Mouse (Mus musculus): ENCODE measurements around the gene Epb41l4b. TPM values are rescaled to one million over a fixed set of nuclear protein-coding genes. Genes with fewer than 3 reads are reported as not detected.

Epb41l4b gene
- total RNA-seq, 2 experiments from 2014 or later, result 2.1 to 2.4 TPM

GRCm38 (mm10) chr4:57116278-57116677 is 27.0 kb downstream of the Epb41l4b start:
- DNase-seq (ENCODE audit: low spot score in 2 of 2), result no peak

GRCm38 (mm10) chr4:57114617-57115592 is 28.3 kb downstream of the Epb41l4b start:
- DNase-seq (ENCODE audit: low spot score in 2 of 2), result no peak

- no peak for DNase-seq (ENCODE audit: low spot score in 2 of 2)
Measured at GRCm38 (mm10) chr4:57113472-57114216, 29.6 kb downstream of the Epb41l4b start.

- no peak for DNase-seq (ENCODE audit: low spot score in 2 of 2)
Measured at GRCm38 (mm10) chr4:57111992-57112540, 31.2 kb downstream of the Epb41l4b start.

GRCm38 (mm10) chr4:57111411-57111810 is 31.8 kb downstream of the Epb41l4b start:
- DNase-seq (ENCODE audit: low spot score in 2 of 2), result no peak

- no peak for DNase-seq (ENCODE audit: low spot score in 2 of 2)
Measured at GRCm38 (mm10) chr4:57109543-57109942, 33.7 kb downstream of the Epb41l4b start.

- no peak for DNase-seq (ENCODE audit: low spot score in 2 of 2)
Measured at GRCm38 (mm10) chr4:57105339-57105738, 37.9 kb downstream of the Epb41l4b start.

- no peak for DNase-seq (ENCODE audit: low spot score in 2 of 2)
Measured at GRCm38 (mm10) chr4:57103830-57104229, 39.4 kb downstream of the Epb41l4b start.

- DNase-seq (ENCODE audit: low spot score in 2 of 2), result no peak
Measured at GRCm38 (mm10) chr4:57101095-57101494, 42.1 kb downstream of the Epb41l4b start.

- DNase-seq (ENCODE audit: low spot score in 2 of 2), result no peak
Measured at GRCm38 (mm10) chr4:57097411-57097810, 45.8 kb downstream of the Epb41l4b start.

- no peak for DNase-seq (ENCODE audit: low spot score in 2 of 2)
Measured at GRCm38 (mm10) chr4:57095569-57095968, 47.7 kb downstream of the Epb41l4b start.

- DNase-seq (ENCODE audit: low spot score in 2 of 2), result no peak
Measured at GRCm38 (mm10) chr4:57091363-57091762, 51.9 kb downstream of the Epb41l4b start.

- DNase-seq (ENCODE audit: low spot score in 2 of 2), result no peak
Measured at GRCm38 (mm10) chr4:57088301-57088700, 54.9 kb downstream of the Epb41l4b start.

GRCm38 (mm10) chr4:57085750-57086400 is 57.4 kb downstream of the Epb41l4b start:
- no peak for DNase-seq (ENCODE audit: low spot score in 2 of 2)

- DNase-seq (ENCODE audit: low spot score in 2 of 2), result no peak
Measured at GRCm38 (mm10) chr4:57083653-57084052, 59.6 kb downstream of the Epb41l4b start.

GRCm38 (mm10) chr4:57082775-57083428 is 60.3 kb downstream of the Epb41l4b start:
- no peak for DNase-seq (ENCODE audit: low spot score in 2 of 2)

- DNase-seq (ENCODE audit: low spot score in 2 of 2), result no peak
Measured at GRCm38 (mm10) chr4:57081463-57081862, 61.8 kb downstream of the Epb41l4b start.

GRCm38 (mm10) chr4:57073843-57074242 is 69.4 kb downstream of the Epb41l4b start:
- no peak for DNase-seq (ENCODE audit: low spot score in 2 of 2)

GRCm38 (mm10) chr4:57073174-57073573 is 70.1 kb downstream of the Epb41l4b start:
- DNase-seq (ENCODE audit: low spot score in 2 of 2), result no peak

- no peak for DNase-seq (ENCODE audit: low spot score in 2 of 2)
Measured at GRCm38 (mm10) chr4:57070640-57071039, 72.6 kb downstream of the Epb41l4b start.

GRCm38 (mm10) chr4:57068397-57068796 is 74.8 kb downstream of the Epb41l4b start:
- no peak for DNase-seq (ENCODE audit: low spot score in 2 of 2)

All from adrenal gland, adult 18-20 months (tissue).